Comparison of ENCODE assay signal across 29 mouse cellular contexts in genomic region chr19:14415996-14416395, GRCm38 (mm10).
DNase-seq lines count a peak whose midpoint lies in the region; ATAC-seq and TF ChIP-seq lines count a peak whose summit lies in the region.
"Had no signal": no experiment of that assay in that cellular context is flagged by ENCODE, and none has a peak within 500 bp of the region (broad histone marks: within the 10 kb centered on the region; RNA-seq: fewer than 3 reads in every experiment).

No protein-coding gene starts in this region.

- H3K4me1 ChIP-seq in forebrain, embryonic 10.5 days: peaks cover 35% of the 10 kb centered on the region
- H3K4me1 ChIP-seq in forebrain, postnatal 0 days (ENCODE audit: insufficient read depth): no peaks in the 10 kb centered on the region
- peaks cover 23% of the 10 kb centered on the region for H3K4me1 ChIP-seq in forebrain, embryonic 16.5 days (replicated peaks; ENCODE audit: control insufficient read depth, insufficient read depth, low read length)
- peaks cover 27% of the 10 kb centered on the region for H3K4me1 ChIP-seq in forebrain, embryonic 13.5 days
- no peaks in the 10 kb centered on the region for H3K4me1 ChIP-seq in heart, embryonic 11.5 days (ENCODE audit: control insufficient read depth, insufficient read depth, low read length)
- H3K4me1 ChIP-seq: heart, embryonic 12.5 days; heart, embryonic 15.5 days; intestine, embryonic 15.5 days had no signal

- 0 out of 2 replicates have a peak, but pooled peaks cover 5% of the 10 kb centered on the region for H3K27me3 ChIP-seq in forebrain, embryonic 10.5 days (ENCODE audit: poor library complexity, severe bottlenecking)
- no peaks in the 10 kb centered on the region; the same call in 1 of the 2 replicates for H3K27me3 ChIP-seq in forebrain, postnatal 0 days (ENCODE audit: insufficient read depth, low read length)
- H3K27me3 ChIP-seq in forebrain, embryonic 16.5 days (replicated peaks; ENCODE audit: control insufficient read depth, insufficient read depth, low read length): no peaks in the 10 kb centered on the region
- 0 out of 2 replicates have a peak, but pooled peaks cover 4% of the 10 kb centered on the region for H3K27me3 ChIP-seq in forebrain, embryonic 13.5 days
- H3K27me3 ChIP-seq in heart, embryonic 11.5 days (ENCODE audit: control insufficient read depth, insufficient read depth, low read length): peaks cover 33% of the 10 kb centered on the region
- H3K27me3 ChIP-seq: CH12.LX; embryonic facial prominence, embryonic 12.5 days; embryonic facial prominence, embryonic 15.5 days; intestine, embryonic 15.5 days had no signal

- TF ChIP-seq CTCF in forebrain, postnatal 0 days (IDR thresholded peaks at IDR 0.05; ENCODE audit: low read depth): no peak

- H3K27ac ChIP-seq in forebrain, embryonic 10.5 days: 0 out of 2 replicates have a peak overlapping the region, but pooled peaks have one; percentile 57
- no peak overlapping the region for H3K27ac ChIP-seq in forebrain, postnatal 0 days (ENCODE audit: low read depth, low read length)
- H3K27ac ChIP-seq in forebrain, embryonic 16.5 days (ENCODE audit: low read length): no peak overlapping the region
- no peak overlapping the region for H3K27ac ChIP-seq in forebrain, embryonic 13.5 days
- H3K27ac ChIP-seq in heart, embryonic 11.5 days (ENCODE audit: low read depth, low read length): no peak overlapping the region
- H3K27ac ChIP-seq: embryonic facial prominence, embryonic 12.5 days; heart, adult 2 months; heart, embryonic 15.5 days; hindbrain, embryonic 10.5 days; hindbrain, embryonic 13.5 days; intestine, embryonic 15.5 days had no signal

- H3K4me2 ChIP-seq in forebrain, postnatal 0 days (ENCODE audit: low read depth): no peak overlapping the region
- no peak overlapping the region for H3K4me2 ChIP-seq in forebrain, embryonic 16.5 days (ENCODE audit: low read length)
- H3K4me2 ChIP-seq in forebrain, embryonic 13.5 days: no peak overlapping the region
- no peak overlapping the region for H3K4me2 ChIP-seq in heart, embryonic 11.5 days
- H3K4me2 ChIP-seq: embryonic facial prominence, embryonic 12.5 days; embryonic facial prominence, embryonic 15.5 days; heart, embryonic 12.5 days; heart, embryonic 15.5 days; hindbrain, embryonic 13.5 days; intestine, embryonic 15.5 days had no signal

- H3K36me3 ChIP-seq in forebrain, embryonic 10.5 days (replicated peaks): no peaks in the 10 kb centered on the region
- no peaks in the 10 kb centered on the region for H3K36me3 ChIP-seq in forebrain, postnatal 0 days (ENCODE audit: insufficient read depth)
- H3K36me3 ChIP-seq in forebrain, embryonic 16.5 days (ENCODE audit: control insufficient read depth, insufficient read depth): no peaks in the 10 kb centered on the region
- H3K36me3 ChIP-seq in forebrain, embryonic 13.5 days (ENCODE audit: poor library complexity, severe bottlenecking): no peaks in the 10 kb centered on the region
- no peaks in the 10 kb centered on the region for H3K36me3 ChIP-seq in heart, embryonic 11.5 days (ENCODE audit: control insufficient read depth, insufficient read depth, low read length)
- H3K36me3 ChIP-seq: embryonic facial prominence, embryonic 12.5 days; embryonic facial prominence, embryonic 15.5 days; heart, embryonic 12.5 days; heart, embryonic 15.5 days; hindbrain, embryonic 10.5 days; hindbrain, embryonic 13.5 days; intestine, embryonic 15.5 days had no signal

- H3K9ac ChIP-seq in forebrain, postnatal 0 days: no peak overlapping the region
- H3K9ac ChIP-seq in forebrain, embryonic 16.5 days (replicated peaks; ENCODE audit: low read depth, low read length): no peak overlapping the region
- H3K9ac ChIP-seq in forebrain, embryonic 13.5 days: no peak overlapping the region
- no peak overlapping the region for H3K9ac ChIP-seq in heart, embryonic 11.5 days (ENCODE audit: low read depth, low read length)
- H3K9ac ChIP-seq: embryonic facial prominence, embryonic 12.5 days; embryonic facial prominence, embryonic 15.5 days; heart, embryonic 12.5 days; heart, embryonic 15.5 days; hindbrain, embryonic 13.5 days; intestine, embryonic 15.5 days had no signal

- DNase-seq in forebrain, embryonic 10.5 days (ENCODE audit: extremely low spot score, low spot score): no peak
- DNase-seq in forebrain, postnatal 0 days: no peak
- DNase-seq in Muller cell, postnatal 12 days (ENCODE audit: inconsistent ontology term): peak; percentile 61
- DNase-seq: adrenal gland, adult 8-10 months; adrenal gland, postnatal 25 days; B cell, adult 2 months; cerebellum, adult 11 months; cerebellum, adult 2 months; cerebellum, adult 9-11 months; cerebellum, postnatal 25 days; gastrocnemius, postnatal 10 days; gastrocnemius, postnatal 36 days; heart, adult 2 months; heart, postnatal 10 days; heart, postnatal 36 days; kidney, adult 18-20 months had no signal

- no peak for ATAC-seq in forebrain, postnatal 0 days
- peak; percentile 66; the same call in 1 of the 2 replicates for ATAC-seq in forebrain, embryonic 16.5 days
- no peak for ATAC-seq in forebrain, embryonic 13.5 days
- no peak for ATAC-seq in cerebellum, adult (ENCODE audit: insufficient number of reproducible peaks, low FRiP score, low TSS enrichment)
- ATAC-seq in heart, embryonic 11.5 days (replicated peaks; ENCODE audit: insufficient number of reproducible peaks, low FRiP score, low TSS enrichment): no peak
- ATAC-seq: activated CD4-positive, CD25-positive, alpha-beta regulatory T cell, adult 4 months; intestine, embryonic 15.5 days had no signal

- no peaks in the 10 kb centered on the region for H3K9me3 ChIP-seq in forebrain, embryonic 10.5 days
- no peaks in the 10 kb centered on the region for H3K9me3 ChIP-seq in forebrain, postnatal 0 days (ENCODE audit: low read length)
- H3K9me3 ChIP-seq in forebrain, embryonic 16.5 days (ENCODE audit: control insufficient read depth, low read length): no peaks in the 10 kb centered on the region
- H3K9me3 ChIP-seq in forebrain, embryonic 13.5 days (replicated peaks): no peaks in the 10 kb centered on the region
- H3K9me3 ChIP-seq in heart, embryonic 11.5 days (replicated peaks; ENCODE audit: control insufficient read depth, low read length): no peaks in the 10 kb centered on the region
- H3K9me3 ChIP-seq: embryonic facial prominence, embryonic 12.5 days; embryonic facial prominence, embryonic 15.5 days; heart, embryonic 12.5 days; heart, embryonic 15.5 days; hindbrain, embryonic 10.5 days; hindbrain, embryonic 13.5 days; intestine, embryonic 15.5 days had no signal

- H3K4me3 ChIP-seq in forebrain, embryonic 10.5 days: no peak overlapping the region
- H3K4me3 ChIP-seq in forebrain, postnatal 0 days (ENCODE audit: low read depth, low read length): no peak overlapping the region
- no peak overlapping the region for H3K4me3 ChIP-seq in forebrain, embryonic 16.5 days (replicated peaks; ENCODE audit: low read length)
- no peak overlapping the region for H3K4me3 ChIP-seq in forebrain, embryonic 13.5 days
- no peak overlapping the region for H3K4me3 ChIP-seq in heart, embryonic 11.5 days (ENCODE audit: low read depth, low read length)
- H3K4me3 ChIP-seq: embryonic facial prominence, embryonic 12.5 days; embryonic facial prominence, embryonic 15.5 days; heart, adult 2 months; heart, embryonic 12.5 days; heart, embryonic 15.5 days; hindbrain, embryonic 10.5 days; hindbrain, embryonic 13.5 days; intestine, embryonic 15.5 days had no signal

- WGBS in forebrain, embryonic 10.5 days: 75% methylated on average over 6 of the region's 6 CpGs
- 36% methylated on average over 6 of the region's 6 CpGs for WGBS in forebrain, postnatal 0 days
- 23% methylated on average over 6 of the region's 6 CpGs for WGBS in forebrain, embryonic 16.5 days
- WGBS in forebrain, embryonic 13.5 days: 44% methylated on average over 6 of the region's 6 CpGs
- 73% methylated on average over 6 of the region's 6 CpGs for WGBS in heart, embryonic 11.5 days (ENCODE audit: insufficient replicate concordance)
